Comparison of ENCODE assay signal across 23 mouse cellular contexts in the genomic region with DNA sequence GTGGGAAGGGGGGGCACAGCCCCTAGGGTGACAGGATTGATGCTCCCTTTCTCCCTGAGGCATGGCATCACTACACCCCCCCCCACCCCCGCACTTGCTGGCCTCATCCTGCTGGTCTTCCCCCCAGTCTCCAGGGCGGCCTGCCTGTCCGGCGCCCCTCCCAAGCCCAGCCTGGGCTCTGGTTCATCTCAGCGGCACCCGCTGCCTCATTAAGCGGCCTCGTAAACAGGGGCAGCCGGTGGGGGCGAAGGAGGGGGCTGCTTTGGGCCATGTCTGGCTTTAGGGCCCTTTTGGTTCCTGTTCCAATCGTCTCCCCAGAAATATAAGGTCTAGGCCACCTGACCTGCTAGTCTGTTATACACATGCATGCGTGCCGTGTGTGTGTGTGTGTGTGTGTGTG. TPM values are rescaled to one million over a fixed set of nuclear protein-coding genes. Genes with fewer than 3 reads are reported as not detected.
DNase-seq lines count a peak whose midpoint lies in the region; ATAC-seq and TF ChIP-seq lines count a peak whose summit lies in the region.
"Had no signal": no experiment of that assay in that cellular context is flagged by ENCODE, and none has a peak within 500 bp of the region (broad histone marks: within the 10 kb centered on the region; RNA-seq: fewer than 3 reads in every experiment).

No protein-coding gene starts in this region.

- peaks cover 87% of the 10 kb centered on the region for H3K4me1 ChIP-seq in hindbrain, embryonic 10.5 days (replicated peaks)
- no peaks in the 10 kb centered on the region for H3K4me1 ChIP-seq in hindbrain, postnatal 0 days (ENCODE audit: insufficient read depth, low read length)
- peaks cover 26% of the 10 kb centered on the region for H3K4me1 ChIP-seq in midbrain, embryonic 11.5 days (ENCODE audit: control insufficient read depth, insufficient read depth, low read length)
- peaks cover 28% of the 10 kb centered on the region for H3K4me1 ChIP-seq in midbrain, embryonic 15.5 days
- H3K4me1 ChIP-seq in limb, embryonic 14.5 days (ENCODE audit: control insufficient read depth, insufficient read depth, low read length): peaks cover 49% of the 10 kb centered on the region

- 71% methylated on average over 13 of the region's 13 CpGs for WGBS in hindbrain, embryonic 10.5 days
- WGBS in hindbrain, postnatal 0 days: 58% methylated on average over 12 of the region's 13 CpGs
- WGBS in midbrain, embryonic 11.5 days: 60% methylated on average over 13 of the region's 13 CpGs
- 45% methylated on average over 13 of the region's 13 CpGs for WGBS in midbrain, embryonic 15.5 days
- 17% methylated on average over 13 of the region's 13 CpGs for WGBS in limb, embryonic 14.5 days

- no peak overlapping the region for H3K4me3 ChIP-seq in hindbrain, embryonic 10.5 days
- no peak overlapping the region for H3K4me3 ChIP-seq in hindbrain, postnatal 0 days (ENCODE audit: low read length)
- no peak overlapping the region for H3K4me3 ChIP-seq in midbrain, embryonic 11.5 days (ENCODE audit: low read depth, low read length)
- no peak overlapping the region for H3K4me3 ChIP-seq in midbrain, embryonic 15.5 days
- H3K4me3 ChIP-seq in limb, embryonic 14.5 days (replicated peaks; ENCODE audit: low read length): no peak overlapping the region
- H3K4me3 ChIP-seq: embryonic facial prominence, embryonic 15.5 days; gastrocnemius, adult 2 months; heart, adult 2 months; hindbrain, embryonic 15.5 days; liver, embryonic 15.5 days; myocyte had no signal

- TF ChIP-seq CTCF in hindbrain, postnatal 0 days (IDR thresholded peaks at IDR 0.05; ENCODE audit: low read depth): no peak

- peak overlapping the region; percentile 67 for H3K27ac ChIP-seq in hindbrain, embryonic 10.5 days
- no peak overlapping the region for H3K27ac ChIP-seq in hindbrain, postnatal 0 days
- H3K27ac ChIP-seq in midbrain, embryonic 11.5 days (ENCODE audit: low read depth, low read length): no peak overlapping the region
- H3K27ac ChIP-seq in midbrain, embryonic 15.5 days: no peak overlapping the region
- no peak overlapping the region for H3K27ac ChIP-seq in limb, embryonic 14.5 days (replicated peaks; ENCODE audit: low read depth, low read length)
- H3K27ac ChIP-seq: embryonic facial prominence, embryonic 15.5 days; gastrocnemius, adult 2 months; heart, adult 2 months; hindbrain, embryonic 15.5 days; liver, embryonic 15.5 days had no signal

- H3K36me3 ChIP-seq in hindbrain, embryonic 10.5 days: peaks cover 96% of the 10 kb centered on the region
- H3K36me3 ChIP-seq in hindbrain, postnatal 0 days (ENCODE audit: insufficient read depth, low read length): peaks cover 13% of the 10 kb centered on the region; the same call in 1 of the 2 replicates
- peaks cover 18% of the 10 kb centered on the region for H3K36me3 ChIP-seq in midbrain, embryonic 11.5 days (ENCODE audit: control insufficient read depth, insufficient read depth, low read length)
- no peaks in the 10 kb centered on the region; the same call in 1 of the 2 replicates for H3K36me3 ChIP-seq in midbrain, embryonic 15.5 days (replicated peaks)
- H3K36me3 ChIP-seq in limb, embryonic 14.5 days (ENCODE audit: control insufficient read depth, insufficient read depth, low read length): no peaks in the 10 kb centered on the region
- H3K36me3 ChIP-seq: hindbrain, embryonic 15.5 days; liver, embryonic 15.5 days had no signal

- no peak overlapping the region for H3K4me2 ChIP-seq in hindbrain, postnatal 0 days (ENCODE audit: low read depth, low read length)
- H3K4me2 ChIP-seq in midbrain, embryonic 11.5 days: no peak overlapping the region
- H3K4me2 ChIP-seq in midbrain, embryonic 15.5 days: no peak overlapping the region
- no peak overlapping the region; the same call in 1 of the 2 replicates for H3K4me2 ChIP-seq in limb, embryonic 14.5 days (replicated peaks; ENCODE audit: low read depth, low read length, severe bottlenecking)
- H3K4me2 ChIP-seq: embryonic facial prominence, embryonic 15.5 days; hindbrain, embryonic 15.5 days; liver, embryonic 15.5 days had no signal

- no peak overlapping the region for H3K9ac ChIP-seq in hindbrain, postnatal 0 days (replicated peaks; ENCODE audit: low read length)
- H3K9ac ChIP-seq in midbrain, embryonic 11.5 days (ENCODE audit: low read length): peak overlapping the region; percentile 12; the same call in 1 of the 2 replicates
- H3K9ac ChIP-seq in midbrain, embryonic 15.5 days: no peak overlapping the region
- H3K9ac ChIP-seq in limb, embryonic 14.5 days (ENCODE audit: low read depth, low read length, severe bottlenecking): no peak overlapping the region
- H3K9ac ChIP-seq: embryonic facial prominence, embryonic 15.5 days; hindbrain, embryonic 15.5 days; liver, embryonic 15.5 days had no signal

- H3K27me3 ChIP-seq in hindbrain, embryonic 10.5 days (ENCODE audit: insufficient read depth, poor library complexity, severe bottlenecking): peaks cover 20% of the 10 kb centered on the region; the same call in 1 of the 2 replicates
- no peaks in the 10 kb centered on the region for H3K27me3 ChIP-seq in hindbrain, postnatal 0 days (ENCODE audit: insufficient read depth, low read length)
- no peaks in the 10 kb centered on the region for H3K27me3 ChIP-seq in midbrain, embryonic 11.5 days (ENCODE audit: control insufficient read depth, insufficient read depth, low read length)
- H3K27me3 ChIP-seq in midbrain, embryonic 15.5 days (replicated peaks): no peaks in the 10 kb centered on the region
- H3K27me3 ChIP-seq in limb, embryonic 14.5 days (ENCODE audit: control insufficient read depth, insufficient read depth, low read length): peaks cover 27% of the 10 kb centered on the region
- H3K27me3 ChIP-seq: hindbrain, embryonic 15.5 days had no signal

- no peak for TF ChIP-seq POLR2A in limb, embryonic 14.5 days (IDR thresholded peaks at IDR 0.05; ENCODE audit: borderline replicate concordance, extremely low read depth, insufficient read depth, insufficient read length)

- no peaks in the 10 kb centered on the region for H3K9me3 ChIP-seq in hindbrain, embryonic 10.5 days
- no peaks in the 10 kb centered on the region for H3K9me3 ChIP-seq in hindbrain, postnatal 0 days (ENCODE audit: low read length)
- no peaks in the 10 kb centered on the region for H3K9me3 ChIP-seq in midbrain, embryonic 11.5 days (ENCODE audit: control insufficient read depth, low read length)
- H3K9me3 ChIP-seq in midbrain, embryonic 15.5 days: no peaks in the 10 kb centered on the region
- no peaks in the 10 kb centered on the region for H3K9me3 ChIP-seq in limb, embryonic 14.5 days (ENCODE audit: control insufficient read depth, low read length)
- H3K9me3 ChIP-seq: embryonic facial prominence, embryonic 15.5 days; hindbrain, embryonic 15.5 days; liver, embryonic 15.5 days had no signal

- DNase-seq in hindbrain, embryonic 10.5 days (ENCODE audit: low spot score): peak; percentile 4
- no peak for DNase-seq in hindbrain, postnatal 0 days (ENCODE audit: low spot score)
- DNase-seq in midbrain, embryonic 11.5 days (ENCODE audit: low spot score, missing footprints): no peak
- peak; percentile 85 for DNase-seq in forelimb bud, embryonic 11.5 days (ENCODE audit: low read depth, low spot score)
- no peak for DNase-seq in limb, embryonic 14.5 days (ENCODE audit: low spot score)
- no peak for DNase-seq in c-Kit-positive CD71-positive TER-119-positive erythroid progenitor cells, embryonic 14.5 days (ENCODE audit: low spot score)
- DNase-seq: adrenal gland, postnatal 10 days; cerebellum, adult 2 months; gastrocnemius, adult 2 months; heart, adult 2 months; kidney, adult 2 months; left cerebral cortex, postnatal 4 days; spleen, adult 18-20 months; thymus, adult 18-20 months had no signal

- no peak for ATAC-seq in hindbrain, postnatal 0 days
- ATAC-seq in midbrain, embryonic 11.5 days (ENCODE audit: low FRiP score): no peak
- no peak for ATAC-seq in midbrain, embryonic 15.5 days (replicated peaks)
- peak; percentile 31; the same call in 1 of the 2 replicates for ATAC-seq in limb, embryonic 14.5 days (ENCODE audit: low FRiP score, low read depth)
- ATAC-seq: forebrain, embryonic 14.5 days; lung, postnatal 0 days had no signal

RNA-seq across cellular contexts. Expression of gene Enho, which starts 19.4 kb away (rescaled TPM):
- 27.3 and 50.9 TPM in 2 replicates for polyA plus RNA-seq in hindbrain, embryonic 10.5 days (2016; fragmentation: Nextera tagmentation; extraction: Ambion mirVana)
- total RNA-seq in hindbrain, postnatal 0 days (2014; rRNA removed): 179 and 205 TPM in 2 replicates
- 139 and 141 TPM in 2 replicates for polyA plus RNA-seq in hindbrain, postnatal 0 days (2015; fragmentation: Nextera tagmentation; extraction: Ambion mirVana)
- polyA plus RNA-seq in midbrain, embryonic 11.5 days (2014; fragmentation: Nextera tagmentation; extraction: Ambion mirVana): 30.4 and 32.9 TPM in 2 replicates
- polyA plus RNA-seq in midbrain, embryonic 15.5 days (2015; fragmentation: Nextera tagmentation; extraction: Ambion mirVana): 121 and 122 TPM in 2 replicates
- 15.6 and 22.3 TPM in 2 replicates for polyA plus RNA-seq in limb, embryonic 14.5 days (2012; rRNA removed)
- 12.5 and 13.1 TPM in 2 replicates for polyA plus RNA-seq in limb, embryonic 14.5 days (2014; fragmentation: Nextera tagmentation; extraction: Ambion mirVana)
- total RNA-seq: common myeloid progenitor, adult 5-6 weeks; megakaryocyte, adult 5-6 weeks had no signal

RNA-seq across cellular contexts. Expression of gene Cntfr, which starts 37.3 kb away (rescaled TPM):
- polyA plus RNA-seq in hindbrain, embryonic 10.5 days (2016; fragmentation: Nextera tagmentation; extraction: Ambion mirVana): 29.7 and 51.6 TPM in 2 replicates
- total RNA-seq in hindbrain, postnatal 0 days (2014; rRNA removed): 59.3 and 61.9 TPM in 2 replicates
- polyA plus RNA-seq in hindbrain, postnatal 0 days (2015; fragmentation: Nextera tagmentation; extraction: Ambion mirVana): 18.5 and 22.1 TPM in 2 replicates
- 25.7 and 33.8 TPM in 2 replicates for polyA plus RNA-seq in midbrain, embryonic 11.5 days (2014; fragmentation: Nextera tagmentation; extraction: Ambion mirVana)
- 28.1 and 32.2 TPM in 2 replicates for polyA plus RNA-seq in midbrain, embryonic 15.5 days (2015; fragmentation: Nextera tagmentation; extraction: Ambion mirVana)
- 34.2 and 43.6 TPM in 2 replicates for polyA plus RNA-seq in limb, embryonic 14.5 days (2012; rRNA removed)
- polyA plus RNA-seq in limb, embryonic 14.5 days (2014; fragmentation: Nextera tagmentation; extraction: Ambion mirVana): 5.3 and 5.4 TPM in 2 replicates
- total RNA-seq: common myeloid progenitor, adult 5-6 weeks; megakaryocyte, adult 5-6 weeks had no signal

RNA-seq across cellular contexts. Expression of gene Il11ra1, which starts 40.2 kb away (rescaled TPM):
- 84.3 and 91.4 TPM in 2 replicates for polyA plus RNA-seq in hindbrain, embryonic 10.5 days (2016; fragmentation: Nextera tagmentation; extraction: Ambion mirVana)
- total RNA-seq in hindbrain, postnatal 0 days (2014; rRNA removed): 24.4 and 41.9 TPM in 2 replicates
- polyA plus RNA-seq in hindbrain, postnatal 0 days (2015; fragmentation: Nextera tagmentation; extraction: Ambion mirVana): 47.4 and 49.8 TPM in 2 replicates
- 55.2 and 57.9 TPM in 2 replicates for polyA plus RNA-seq in midbrain, embryonic 11.5 days (2014; fragmentation: Nextera tagmentation; extraction: Ambion mirVana)
- 37.5 and 40.3 TPM in 2 replicates for polyA plus RNA-seq in midbrain, embryonic 15.5 days (2015; fragmentation: Nextera tagmentation; extraction: Ambion mirVana)
- polyA plus RNA-seq in limb, embryonic 14.5 days (2012; rRNA removed): 247 and 316 TPM in 2 replicates
- 384 and 431 TPM in 2 replicates for polyA plus RNA-seq in limb, embryonic 14.5 days (2014; fragmentation: Nextera tagmentation; extraction: Ambion mirVana)

RNA-seq across cellular contexts. Expression of gene Rpp25l, which starts 53.8 kb away (rescaled TPM):
- polyA plus RNA-seq in hindbrain, embryonic 10.5 days (2016; fragmentation: Nextera tagmentation; extraction: Ambion mirVana): 89.7 and 96.6 TPM in 2 replicates
- total RNA-seq in hindbrain, postnatal 0 days (2014; rRNA removed): 35.0 and 42.2 TPM in 2 replicates
- 47.3 and 48.3 TPM in 2 replicates for polyA plus RNA-seq in hindbrain, postnatal 0 days (2015; fragmentation: Nextera tagmentation; extraction: Ambion mirVana)
- 69.3 and 85.9 TPM in 2 replicates for polyA plus RNA-seq in midbrain, embryonic 11.5 days (2014; fragmentation: Nextera tagmentation; extraction: Ambion mirVana)
- 59.1 and 64.6 TPM in 2 replicates for polyA plus RNA-seq in midbrain, embryonic 15.5 days (2015; fragmentation: Nextera tagmentation; extraction: Ambion mirVana)
- 59.3 and 67.5 TPM in 2 replicates for polyA plus RNA-seq in limb, embryonic 14.5 days (2012; rRNA removed)
- polyA plus RNA-seq in limb, embryonic 14.5 days (2014; fragmentation: Nextera tagmentation; extraction: Ambion mirVana): 69.8 and 76.2 TPM in 2 replicates

Comparison
In these comparisons a context has a peak if more than half of its experiments do, and no peak if none do; other contexts are left out.
1. DNase-seq: peak in hindbrain, embryonic 10.5 days (single experiment) and forelimb bud, embryonic 11.5 days (single experiment); none in hindbrain, postnatal 0 days (single experiment), midbrain, embryonic 11.5 days (single experiment), limb, embryonic 14.5 days (single experiment) and c-Kit-positive CD71-positive TER-119-positive erythroid progenitor cells, embryonic 14.5 days (single experiment).